Mouse (Mus musculus) urinary bladder, adult 2 months (tissue): ENCODE measurements around the gene Plxnd1. TPM values are rescaled to one million over a fixed set of nuclear protein-coding genes. Genes with fewer than 3 reads are reported as not detected.

Source experiments
- DNase-seq: peaks from one replicate; pipeline ENCODE4 v3.0.0; 2022; ENCODE audit warnings: low spot score
- polyA plus RNA-seq: library from polyadenylated mRNA; depleted of rRNA; stranded (reverse); fragments of >200 nt; gene quantifications from 2 replicates; pipeline ENCODE4 v1.2.3, GENCODE M21; 2012; rRNA removed

Plxnd1 gene
- 35.8 and 45.2 TPM in 2 replicates for polyA plus RNA-seq

GRCm38 (mm10) chr6:115994877-115995520 is at the start of gene Plxnd1:
Gene Plxnd1 (minus strand): TSS chr6:115995005.
- DNase-seq, result peak; percentile 94

- no peak for DNase-seq
Observed at GRCm38 (mm10) chr6:116044039-116044438, 49.2 kb upstream of the Plxnd1 start.

GRCm38 (mm10) chr6:116038222-116038621 is 43.4 kb upstream of the Plxnd1 start:
- no peak for DNase-seq

- DNase-seq, result no peak
Observed at GRCm38 (mm10) chr6:116037281-116037831, 42.6 kb upstream of the Plxnd1 start.

GRCm38 (mm10) chr6:116036555-116036954 is 41.8 kb upstream of the Plxnd1 start:
- DNase-seq, result no peak

GRCm38 (mm10) chr6:116031052-116031451 is 36.2 kb upstream of the Plxnd1 start:
- no peak for DNase-seq

- DNase-seq, result no peak
Observed at GRCm38 (mm10) chr6:116024666-116025065, 29.9 kb upstream of the Plxnd1 start.

- no peak for DNase-seq
Observed at GRCm38 (mm10) chr6:116021961-116022485, 27.2 kb upstream of the Plxnd1 start.

GRCm38 (mm10) chr6:116015902-116016301 is 21.1 kb upstream of the Plxnd1 start:
- no peak for DNase-seq

GRCm38 (mm10) chr6:116014111-116014510 is 19.3 kb upstream of the Plxnd1 start:
- no peak for DNase-seq

GRCm38 (mm10) chr6:116013687-116014086 is 18.9 kb upstream of the Plxnd1 start:
- DNase-seq, result no peak

GRCm38 (mm10) chr6:116010541-116010940 is 15.7 kb upstream of the Plxnd1 start:
- peak; percentile 75 for DNase-seq

GRCm38 (mm10) chr6:116009426-116009825 is 14.6 kb upstream of the Plxnd1 start:
- DNase-seq, result no peak

GRCm38 (mm10) chr6:116007561-116008173 is 12.9 kb upstream of the Plxnd1 start:
- DNase-seq, result no peak

- no peak for DNase-seq
Observed at GRCm38 (mm10) chr6:116006731-116007130, 11.9 kb upstream of the Plxnd1 start.

GRCm38 (mm10) chr6:116005959-116006288 is 11.1 kb upstream of the Plxnd1 start:
- no peak for DNase-seq

- DNase-seq, result no peak
Observed at GRCm38 (mm10) chr6:116005275-116005958, 10.6 kb upstream of the Plxnd1 start.

GRCm38 (mm10) chr6:116004716-116005115 is 9.9 kb upstream of the Plxnd1 start:
- no peak for DNase-seq

GRCm38 (mm10) chr6:116004069-116004468 is 9.3 kb upstream of the Plxnd1 start:
- DNase-seq, result no peak

- DNase-seq, result no peak
Observed at GRCm38 (mm10) chr6:116003516-116003915, 8.7 kb upstream of the Plxnd1 start.

GRCm38 (mm10) chr6:116002311-116003104 is 7.7 kb upstream of the Plxnd1 start:
- no peak for DNase-seq

- no peak for DNase-seq
Observed at GRCm38 (mm10) chr6:116000851-116001250, 6.0 kb upstream of the Plxnd1 start.
